Mouse (Mus musculus) adrenal gland, adult 2 months (tissue): Measurements from ENCODE around the gene Tor1aip2. TPM values are rescaled to one million over a fixed set of nuclear protein-coding genes. Genes with fewer than 3 reads are reported as not detected.

ENCODE experiments used
- DNase-seq: peaks from one replicate; pipeline ENCODE4 v3.0.0; 2021
- polyA plus RNA-seq: library from polyadenylated mRNA; depleted of rRNA; stranded (reverse); fragments of >200 nt; gene quantifications from 2 replicates; pipeline ENCODE4 v1.2.3, GENCODE M21; 2012; rRNA removed
- total RNA-seq, 2 experiments: library from RNA; stranded (reverse); gene quantifications; 2 replicates each; pipeline ENCODE4 v1.2.3; 2021

The Tor1aip2 gene
- total and polyA plus RNA-seq, 3 experiments, result 52.6 to 163 (median 98.7) TPM

GRCm38 (mm10) chr1:156111090-156111489, 75.9 kb downstream of the Tor1aip2 start:
- no peak for DNase-seq

GRCm38 (mm10) chr1:156111728-156112127, 76.5 kb downstream of the Tor1aip2 start:
- DNase-seq, result no peak

- no peak for DNase-seq
Measured at GRCm38 (mm10) chr1:156112142-156112541, 76.9 kb downstream of the Tor1aip2 start.

GRCm38 (mm10) chr1:156113884-156114499, 78.8 kb downstream of the Tor1aip2 start:
- no peak for DNase-seq

GRCm38 (mm10) chr1:156116770-156117169, 81.6 kb downstream of the Tor1aip2 start:
- no peak for DNase-seq

Other genes with a start within 250 kb of the Tor1aip2 start
- gene Qsox1, start 222.5 kb upstream of the Tor1aip2 start, total RNA-seq, result 10 to 100 TPM; 49.6 to 71.8 TPM
- 66.6 and 82.6 TPM in 2 replicates for gene Qsox1, start 222.5 kb upstream of the Tor1aip2 start, polyA plus RNA-seq
- 10 to 100 TPM; 27.3 to 32.7 TPM for gene Cep350, start 62.1 kb upstream of the Tor1aip2 start, total RNA-seq
- 1.7 TPM in 2 replicates for gene Cep350, start 62.1 kb upstream of the Tor1aip2 start, polyA plus RNA-seq
- gene Tor1aip1, start 1.1 kb downstream of the Tor1aip2 start, total RNA-seq, result 100 to 1,000 TPM in 1 of 2 experiments, 10 to 100 TPM in 1; 85.6 to 141 TPM
- gene Tor1aip1, start 1.1 kb downstream of the Tor1aip2 start, polyA plus RNA-seq, result 75.3 and 88.5 TPM in 2 replicates
- 10 to 100 TPM in 1 of 2 experiments, 1 to 10 TPM in 1; 9.1 to 15.7 TPM for gene Fam163a, start 169.6 kb downstream of the Tor1aip2 start, total RNA-seq
- gene Fam163a, start 169.6 kb downstream of the Tor1aip2 start, polyA plus RNA-seq, result 4.3 and 4.9 TPM in 2 replicates